Mouse (Mus musculus): ENCODE measurements at regions not wholly inside any gene's neighbourhood (a gene's known extent, or its start where the extent isn't known, plus 50 kb on each side); places are given as distances from the start of the nearest gene placed in this dataset.

- no peak for ATAC-seq (ENCODE audit: insufficient number of reproducible peaks, insufficient read depth, low FRiP score, low read depth)
- 62% methylated on average over 4 of the region's 4 CpGs for WGBS
These were observed 343.3 kb downstream of the Insc start for GRCm38 (mm10) chr7:115086542-115087448.

DNA sequence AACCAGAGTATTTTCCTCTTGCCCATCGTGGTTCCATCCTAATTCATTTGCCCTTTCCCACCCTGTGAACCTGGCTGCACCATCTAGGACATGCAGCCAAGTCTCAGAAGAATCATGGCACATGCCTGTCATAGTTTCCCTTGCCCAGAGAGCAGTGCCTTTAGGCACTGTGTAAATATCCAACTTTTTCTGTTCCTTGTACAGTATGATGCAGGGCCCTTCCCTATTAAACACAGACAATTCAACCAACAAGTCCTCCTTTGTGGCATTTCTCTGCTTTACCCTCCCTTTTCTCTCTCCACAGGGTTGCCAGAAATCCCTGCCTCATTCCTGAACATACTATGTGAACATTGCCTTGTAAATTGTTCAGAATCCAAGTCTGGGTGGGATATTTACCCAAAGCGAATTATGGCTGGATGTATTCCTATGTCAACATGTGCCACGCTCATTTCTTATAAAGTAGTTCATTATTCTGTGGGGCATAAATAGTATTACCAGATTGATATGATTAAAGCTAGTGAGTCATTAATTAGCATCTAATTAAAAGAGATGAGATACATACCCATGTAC, 349.1 kb downstream of the Insc start:
- no peak overlapping the region for H3K4me2 ChIP-seq (replicated peaks; ENCODE audit: low read depth, low read length)
- H3K4me1 ChIP-seq (ENCODE audit: control insufficient read depth, insufficient read depth, low read length) = no peaks in the 10 kb centered on the region
- no peaks in the 10 kb centered on the region for H3K36me3 ChIP-seq (ENCODE audit: control insufficient read depth, insufficient read depth, low read length)
- H3K27ac ChIP-seq (ENCODE audit: low read length) = no peak overlapping the region
- no peak overlapping the region for H3K4me3 ChIP-seq (ENCODE audit: low read depth, low read length)
- H3K9me3 ChIP-seq (ENCODE audit: control insufficient read depth, low read depth, low read length) = no peaks in the 10 kb centered on the region
- H3K27me3 ChIP-seq (ENCODE audit: control insufficient read depth, insufficient read depth, low read length) = no peaks in the 10 kb centered on the region
- WGBS = 66% methylated on average over 3 of the region's 3 CpGs
- no peak overlapping the region for H3K9ac ChIP-seq (replicated peaks; ENCODE audit: low read depth, low read length)
- no peak for ATAC-seq (ENCODE audit: insufficient number of reproducible peaks, insufficient read depth, low FRiP score, low read depth)

More at GRCm38 (mm10) chr7:115086542-115087448, 343.3 kb downstream of the Insc start:
- no peak overlapping the region for H3K27ac ChIP-seq (ENCODE audit: low read length)
- no peaks in the 10 kb centered on the region for H3K36me3 ChIP-seq (ENCODE audit: control insufficient read depth, insufficient read depth, low read length)
- H3K4me2 ChIP-seq (replicated peaks; ENCODE audit: low read depth, low read length) = no peak overlapping the region
- no peaks in the 10 kb centered on the region for H3K4me1 ChIP-seq (ENCODE audit: control insufficient read depth, insufficient read depth, low read length)
- no peak overlapping the region for H3K9ac ChIP-seq (replicated peaks; ENCODE audit: low read depth, low read length)
- H3K9me3 ChIP-seq (ENCODE audit: control insufficient read depth, low read depth, low read length) = no peaks in the 10 kb centered on the region
- no peak overlapping the region for H3K4me3 ChIP-seq (ENCODE audit: low read depth, low read length)
- no peaks in the 10 kb centered on the region for H3K27me3 ChIP-seq (ENCODE audit: control insufficient read depth, insufficient read depth, low read length)

DNA sequence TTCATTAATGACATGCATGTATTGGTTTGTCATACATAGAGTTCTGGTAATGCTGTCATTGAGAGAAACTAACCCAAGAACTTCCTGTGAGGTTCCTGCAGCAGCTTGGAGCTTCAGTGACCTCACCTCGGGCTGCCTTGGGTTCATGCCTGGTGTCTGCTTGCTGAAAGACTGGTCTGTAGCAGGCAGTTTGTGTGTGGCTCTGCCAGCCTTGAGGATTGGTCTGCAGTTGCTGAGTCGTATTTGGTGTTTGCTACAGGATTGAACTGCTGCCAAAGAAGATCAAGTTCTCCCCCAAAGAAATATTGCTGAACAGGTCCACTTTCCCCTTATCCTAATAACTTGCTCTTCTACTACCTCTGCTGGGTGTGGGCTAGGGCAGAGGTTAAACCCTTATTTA, 362.5 kb downstream of the Insc start:
- H3K27me3 ChIP-seq (ENCODE audit: control insufficient read depth, insufficient read depth, low read length) = no peaks in the 10 kb centered on the region
- H3K27ac ChIP-seq (ENCODE audit: low read length) = no peak overlapping the region
- no peak for ATAC-seq (ENCODE audit: insufficient number of reproducible peaks, insufficient read depth, low FRiP score, low read depth)
- H3K4me3 ChIP-seq (ENCODE audit: low read depth, low read length) = no peak overlapping the region
- H3K9me3 ChIP-seq (ENCODE audit: control insufficient read depth, low read depth, low read length) = no peaks in the 10 kb centered on the region
- no peaks in the 10 kb centered on the region for H3K4me1 ChIP-seq (ENCODE audit: control insufficient read depth, insufficient read depth, low read length)
- WGBS = 62% methylated on average over 2 of the region's 2 CpGs
- no peak overlapping the region for H3K4me2 ChIP-seq (replicated peaks; ENCODE audit: low read depth, low read length)
- H3K9ac ChIP-seq (replicated peaks; ENCODE audit: low read depth, low read length) = no peak overlapping the region
- H3K36me3 ChIP-seq (ENCODE audit: control insufficient read depth, insufficient read depth, low read length) = no peaks in the 10 kb centered on the region

- no peaks in the 10 kb centered on the region for H3K4me1 ChIP-seq (ENCODE audit: control insufficient read depth, insufficient read depth, low read length)
- H3K36me3 ChIP-seq (ENCODE audit: control insufficient read depth, insufficient read depth, low read length) = no peaks in the 10 kb centered on the region
- no peak overlapping the region for H3K27ac ChIP-seq (ENCODE audit: low read length)
- H3K27me3 ChIP-seq (ENCODE audit: control insufficient read depth, insufficient read depth, low read length) = no peaks in the 10 kb centered on the region
- ATAC-seq (ENCODE audit: insufficient number of reproducible peaks, insufficient read depth, low FRiP score, low read depth) = no peak
- H3K9ac ChIP-seq (replicated peaks; ENCODE audit: low read depth, low read length) = no peak overlapping the region
- 53% methylated on average over 3 of the region's 3 CpGs for WGBS
- H3K9me3 ChIP-seq (ENCODE audit: control insufficient read depth, low read depth, low read length) = no peaks in the 10 kb centered on the region
- H3K4me3 ChIP-seq (ENCODE audit: low read depth, low read length) = no peak overlapping the region
- no peak overlapping the region for H3K4me2 ChIP-seq (replicated peaks; ENCODE audit: low read depth, low read length)
These were observed 368.8 kb downstream of the Insc start for GRCm38 (mm10) chr7:115112282-115112681.

GRCm38 (mm10) chr7:115123283-115123682, 379.8 kb downstream of the Insc start:
- Histone ChIP-seq H3K9me3 (ENCODE audit: control insufficient read depth, low read depth, low read length) (no peaks in the 10 kb centered on the region), H3K27me3 (ENCODE audit: control insufficient read depth, insufficient read depth, low read length) (no peaks in the 10 kb centered on the region), H3K4me1 (ENCODE audit: control insufficient read depth, insufficient read depth, low read length) (no peaks in the 10 kb centered on the region), H3K4me2 (replicated peaks; ENCODE audit: low read depth, low read length) (no peak overlapping the region), H3K9ac (replicated peaks; ENCODE audit: low read depth, low read length) (no peak overlapping the region), H3K27ac (ENCODE audit: low read length) (no peak overlapping the region), H3K36me3 (ENCODE audit: control insufficient read depth, insufficient read depth, low read length) (no peaks in the 10 kb centered on the region), H3K4me3 (ENCODE audit: low read depth, low read length) (no peak overlapping the region)
- ATAC-seq (ENCODE audit: insufficient number of reproducible peaks, insufficient read depth, low FRiP score, low read depth) = no peak
- 61% methylated on average over 2 of the region's 2 CpGs for WGBS

- Histone ChIP-seq H3K27me3 (ENCODE audit: control insufficient read depth, insufficient read depth, low read length) (no peaks in the 10 kb centered on the region), H3K4me3 (ENCODE audit: low read depth, low read length) (no peak overlapping the region), H3K9me3 (ENCODE audit: control insufficient read depth, low read depth, low read length) (no peaks in the 10 kb centered on the region), H3K27ac (ENCODE audit: low read length) (no peak overlapping the region), H3K4me2 (replicated peaks; ENCODE audit: low read depth, low read length) (no peak overlapping the region), H3K9ac (replicated peaks; ENCODE audit: low read depth, low read length) (no peak overlapping the region), H3K36me3 (ENCODE audit: control insufficient read depth, insufficient read depth, low read length) (no peaks in the 10 kb centered on the region), H3K4me1 (ENCODE audit: control insufficient read depth, insufficient read depth, low read length) (no peaks in the 10 kb centered on the region)
- 57% methylated on average over 3 of the region's 3 CpGs for WGBS
- ATAC-seq (ENCODE audit: insufficient number of reproducible peaks, insufficient read depth, low FRiP score, low read depth) = no peak
These were observed 385.5 kb downstream of the Insc start for GRCm38 (mm10) chr7:115129001-115129400.

- Histone ChIP-seq H3K36me3 (ENCODE audit: control insufficient read depth, insufficient read depth, low read length) (no peaks in the 10 kb centered on the region), H3K27me3 (ENCODE audit: control insufficient read depth, insufficient read depth, low read length) (no peaks in the 10 kb centered on the region), H3K4me1 (ENCODE audit: control insufficient read depth, insufficient read depth, low read length) (no peaks in the 10 kb centered on the region), H3K4me3 (ENCODE audit: low read depth, low read length) (no peak overlapping the region), H3K27ac (ENCODE audit: low read length) (no peak overlapping the region), H3K9ac (replicated peaks; ENCODE audit: low read depth, low read length) (no peak overlapping the region), H3K4me2 (replicated peaks; ENCODE audit: low read depth, low read length) (no peak overlapping the region), H3K9me3 (ENCODE audit: control insufficient read depth, low read depth, low read length) (no peaks in the 10 kb centered on the region)
- 87% methylated on average over 10 of the region's 10 CpGs for WGBS
- no peak for ATAC-seq (ENCODE audit: insufficient number of reproducible peaks, insufficient read depth, low FRiP score, low read depth)
These were observed 387.9 kb downstream of the Insc start for GRCm38 (mm10) chr7:115131259-115131969.

DNA sequence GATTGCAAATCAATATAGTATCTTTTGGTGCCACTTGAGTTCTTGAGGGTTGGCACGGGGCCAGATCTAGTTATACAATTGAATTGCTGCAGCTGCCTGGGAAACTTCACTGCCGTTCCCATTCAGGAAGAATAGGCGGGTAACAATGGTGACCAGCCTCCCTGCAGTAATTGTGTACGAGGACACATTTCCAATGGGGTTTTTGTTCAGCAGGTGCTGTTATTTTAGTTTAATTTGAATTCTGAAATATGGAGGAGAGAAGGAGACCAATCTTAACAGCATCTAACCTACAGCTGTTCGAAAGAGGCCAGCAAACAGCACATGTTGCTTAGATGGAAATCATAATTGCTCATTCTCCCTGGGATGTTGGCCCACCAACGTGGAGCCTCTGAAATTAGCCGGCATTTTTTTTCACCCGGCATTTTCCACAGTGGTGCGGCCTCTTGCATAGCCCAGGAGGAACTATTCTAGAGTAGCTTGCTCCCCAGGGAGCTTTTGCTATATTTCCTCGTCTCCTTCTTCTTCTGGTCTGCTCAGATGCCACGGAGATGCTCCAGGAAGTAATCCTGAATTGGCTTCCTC, 388.6 kb downstream of the Insc start:
- no peak for ATAC-seq (ENCODE audit: insufficient number of reproducible peaks, insufficient read depth, low FRiP score, low read depth)
- Histone ChIP-seq H3K9me3 (ENCODE audit: control insufficient read depth, low read depth, low read length) (no peaks in the 10 kb centered on the region), H3K4me2 (replicated peaks; ENCODE audit: low read depth, low read length) (no peak overlapping the region), H3K4me1 (ENCODE audit: control insufficient read depth, insufficient read depth, low read length) (no peaks in the 10 kb centered on the region), H3K4me3 (ENCODE audit: low read depth, low read length) (no peak overlapping the region), H3K27ac (ENCODE audit: low read length) (no peak overlapping the region), H3K27me3 (ENCODE audit: control insufficient read depth, insufficient read depth, low read length) (no peaks in the 10 kb centered on the region), H3K36me3 (ENCODE audit: control insufficient read depth, insufficient read depth, low read length) (no peaks in the 10 kb centered on the region), H3K9ac (replicated peaks; ENCODE audit: low read depth, low read length) (no peak overlapping the region)
- 71% methylated on average over 11 of the region's 11 CpGs for WGBS

Data from stomach, embryonic 14.5 days (tissue).